Mouse (Mus musculus): ENCODE data around the gene Dnmt1. TPM values are rescaled to one million over a fixed set of nuclear protein-coding genes. Genes with fewer than 3 reads are reported as not detected.

Gene Dnmt1
- total and polyA plus RNA-seq, 3 experiments: 89.9 to 145 (median 121) TPM

GRCm38 (mm10) chr9:20861821-20862220 lies 97.9 kb downstream of the Dnmt1 start:
- peak; percentile 53 for DNase-seq (ENCODE audit: extremely low read depth)
- in situ Hi-C loops (cut with MboI; ENCODE audit: low pct_ligation_motif_present, low pct_unique_long_range_greater_than_20kb, low sequenced_read_pairs): no loop called here
- Histone ChIP-seq H3K9ac (ENCODE audit: insufficient read depth, low read depth) (0 out of 2 replicates have a peak overlapping the region, but pooled peaks have one; percentile 14), H3K4me1 (ENCODE audit: control insufficient read depth in 1 of 2, insufficient read depth in 2 of 2) (peaks cover 5 to 7% of the 10 kb centered on the region in 2 experiments; a peak in 2 of 4 replicates), H3K9me3 (replicated peaks; ENCODE audit: low read length) (no peaks in the 10 kb centered on the region), H3K4me3 (replicated peaks in 1 of 3; ENCODE audit: low read depth in 2 of 3, low read length in 2 of 3, poor library complexity in 1 of 3) (peak overlapping the region in 1 of 3 experiments; percentile 36), H3K27me3 (replicated peaks) (peaks cover 54% of the 10 kb centered on the region), H3K27ac (ENCODE audit: insufficient read depth, low read depth) (peak overlapping the region; percentile 80), H3K36me3 (replicated peaks in 1 of 2; ENCODE audit: control insufficient read depth in 1 of 2, insufficient read depth in 1 of 2, low read length in 1 of 2) (no peaks in the 10 kb centered on the region), H3K79me2 (replicated peaks; ENCODE audit: control insufficient read depth, extremely low read depth, insufficient read depth, poor library complexity, severe bottlenecking) (no peaks in the 10 kb centered on the region), H3K4me2 (ENCODE audit: insufficient read depth, low read depth, poor library complexity, severe bottlenecking) (peak overlapping the region; percentile 63)
- dilution Hi-C loops (cut with MboI; ENCODE audit: extremely low pct_ligation_motif_present, extremely low pct_unique_long_range_greater_than_20kb, low sequenced_read_pairs): no loop called here
- TF ChIP-seq PAX5 (IDR thresholded peaks at IDR 0.05; ENCODE audit: low read length) (no peak), SIN3A (IDR thresholded peaks at IDR 0.05; ENCODE audit: low read length) (no peak), UBTF (IDR thresholded peaks at IDR 0.05; ENCODE audit: low read depth, low read length) (no peak), MAFK (IDR thresholded peaks at IDR 0.05; ENCODE audit: insufficient replicate concordance, low read length) (no peak), HCFC1 (IDR thresholded peaks at IDR 0.05; ENCODE audit: low read depth, low read length) (no peak), CTCF (conservative IDR thresholded peaks at IDR 0.05 in 1 of 2, IDR thresholded peaks at IDR 0.05 in 1 of 2; ENCODE audit: low read depth in 2 of 2, low read length in 2 of 2) (peak; percentile 63 to 83), JUN (IDR thresholded peaks at IDR 0.05; ENCODE audit: insufficient read depth, low read depth, low read length) (no peak), RAD21 (IDR thresholded peaks at IDR 0.05; ENCODE audit: low read depth, low read length) (peak; percentile 52), ELF1 (IDR thresholded peaks at IDR 0.05; ENCODE audit: low read depth, low read length) (peak; percentile 34; the same call in 1 of the 2 replicates), ZKSCAN1 (IDR thresholded peaks at IDR 0.05; ENCODE audit: borderline replicate concordance, low read depth, low read length) (no peak), TCF12 (IDR thresholded peaks at IDR 0.05; ENCODE audit: low read depth, low read length) (peak; percentile 56; the same call in 1 of the 2 replicates), USF2 (conservative IDR thresholded peaks at IDR 0.05; ENCODE audit: low read depth, low read length) (no peak), TBP (conservative IDR thresholded peaks at IDR 0.05; ENCODE audit: low read depth, low read length) (no peak), MYC (IDR thresholded peaks at IDR 0.05; ENCODE audit: low read depth, low read length) (no peak), BHLHE40 (IDR thresholded peaks at IDR 0.05; ENCODE audit: low read depth, low read length) (no peak), NRF1 (IDR thresholded peaks at IDR 0.05; ENCODE audit: low read depth, low read length) (peak; percentile 31; the same call in 1 of the 2 replicates), MAX (IDR thresholded peaks at IDR 0.05; ENCODE audit: low read length) (no peak), ZNF384 (IDR thresholded peaks at IDR 0.05; ENCODE audit: low read depth, low read length) (no peak), USF1 (IDR thresholded peaks at IDR 0.05; ENCODE audit: low read depth, low read length) (no peak), POLR2A (IDR thresholded peaks at IDR 0.05; ENCODE audit: low read depth, low read length) (peak; percentile 48; the same call in 1 of the 2 replicates), ETS1 (conservative IDR thresholded peaks at IDR 0.05; ENCODE audit: low read depth, low read length) (no peak), SMC3 (IDR thresholded peaks at IDR 0.05; ENCODE audit: low read depth, low read length) (peak; percentile 58)

- Histone ChIP-seq H3K9ac (ENCODE audit: insufficient read depth, low read depth) (no peak overlapping the region), H3K27me3 (replicated peaks) (peaks cover 54% of the 10 kb centered on the region), H3K4me3 (replicated peaks in 1 of 3; ENCODE audit: low read depth in 2 of 3, low read length in 2 of 3, poor library complexity in 1 of 3) (no peak overlapping the region), H3K36me3 (replicated peaks in 1 of 2; ENCODE audit: control insufficient read depth in 1 of 2, insufficient read depth in 1 of 2, low read length in 1 of 2) (no peaks in the 10 kb centered on the region), H3K9me3 (replicated peaks; ENCODE audit: low read length) (no peaks in the 10 kb centered on the region), H3K79me2 (replicated peaks; ENCODE audit: control insufficient read depth, extremely low read depth, insufficient read depth, poor library complexity, severe bottlenecking) (no peaks in the 10 kb centered on the region), H3K4me2 (ENCODE audit: insufficient read depth, low read depth, poor library complexity, severe bottlenecking) (peak overlapping the region; percentile 22; the same call in 1 of the 2 replicates), H3K4me1 (ENCODE audit: control insufficient read depth in 1 of 2, insufficient read depth in 2 of 2) (peaks cover 5 to 7% of the 10 kb centered on the region in 2 experiments; a peak in 2 of 4 replicates), H3K27ac (ENCODE audit: insufficient read depth, low read depth) (no peak overlapping the region)
- in situ Hi-C loops (cut with MboI; ENCODE audit: low pct_ligation_motif_present, low pct_unique_long_range_greater_than_20kb, low sequenced_read_pairs) (no loop called here), dilution Hi-C loops (cut with MboI; ENCODE audit: extremely low pct_ligation_motif_present, extremely low pct_unique_long_range_greater_than_20kb, low sequenced_read_pairs) (no loop called here)
- peak; percentile 9 for TF ChIP-seq RAD21 (IDR thresholded peaks at IDR 0.05; ENCODE audit: low read depth, low read length)
- 0 out of 2 replicates have a peak, but pooled peaks have one; percentile 15 for TF ChIP-seq IRF4 (IDR thresholded peaks at IDR 0.05; ENCODE audit: low read depth, low read length)
- TF ChIP-seq CTCF (conservative IDR thresholded peaks at IDR 0.05 in 1 of 2, IDR thresholded peaks at IDR 0.05 in 1 of 2; ENCODE audit: low read depth in 2 of 2, low read length in 2 of 2): peak in 1 of 2 experiments; percentile 50; a peak in 2 of 4 replicates
- TF ChIP-seq MAZ (IDR thresholded peaks at IDR 0.05; ENCODE audit: low read depth, low read length): no peak
- DNase-seq (ENCODE audit: extremely low read depth): no peak
Measured at GRCm38 (mm10) chr9:20859926-20860325, 99.8 kb downstream of the Dnmt1 start.

All from CH12.LX (cell line).